Mouse (Mus musculus) 416B (cell line): ENCODE measurements at regions not wholly inside any gene's neighbourhood (a gene's known extent, or its start where the extent isn't known, plus 50 kb on each side); places are given as distances from the start of the nearest gene placed in this dataset.

Experiments
- DNase-seq: peaks from one replicate; pipeline ENCODE4 v3.0.0; 2011; ENCODE audit warnings: low read depth

- no peak for DNase-seq
These were observed 69.2 kb downstream of the Gpr65 start for GRCm38 (mm10) chr12:98337644-98338043.

- DNase-seq, result no peak
These were observed 71.1 kb downstream of the Gpr65 start for GRCm38 (mm10) chr12:98339536-98339935.

- peak; percentile 41 for DNase-seq
These were observed 73.7 kb downstream of the Gpr65 start for GRCm38 (mm10) chr12:98342158-98342557.

- DNase-seq, result no peak
These were observed 75.2 kb downstream of the Gpr65 start for GRCm38 (mm10) chr12:98343653-98344052.

GRCm38 (mm10) chr12:98347056-98347455 is 78.6 kb downstream of the Gpr65 start:
- no peak for DNase-seq

GRCm38 (mm10) chr12:98347550-98348318 is 79.3 kb downstream of the Gpr65 start:
- peak; percentile 74 for DNase-seq

GRCm38 (mm10) chr12:98349864-98350643 is 81.6 kb downstream of the Gpr65 start:
- DNase-seq, result no peak

- DNase-seq, result no peak
These were observed 84.0 kb downstream of the Gpr65 start for GRCm38 (mm10) chr12:98352401-98352800.

GRCm38 (mm10) chr12:98354545-98354944 is 86.1 kb downstream of the Gpr65 start:
- DNase-seq, result no peak

- no peak for DNase-seq
These were observed 99.1 kb downstream of the Gpr65 start for GRCm38 (mm10) chr12:98367583-98367982.

GRCm38 (mm10) chr12:98370771-98371170 is 102.3 kb downstream of the Gpr65 start:
- DNase-seq, result no peak

- DNase-seq, result no peak
These were observed 106.9 kb downstream of the Gpr65 start for GRCm38 (mm10) chr12:98375214-98375910.
